Comparison of ENCODE assay signal across 8 mouse cellular contexts in the genomic region with DNA sequence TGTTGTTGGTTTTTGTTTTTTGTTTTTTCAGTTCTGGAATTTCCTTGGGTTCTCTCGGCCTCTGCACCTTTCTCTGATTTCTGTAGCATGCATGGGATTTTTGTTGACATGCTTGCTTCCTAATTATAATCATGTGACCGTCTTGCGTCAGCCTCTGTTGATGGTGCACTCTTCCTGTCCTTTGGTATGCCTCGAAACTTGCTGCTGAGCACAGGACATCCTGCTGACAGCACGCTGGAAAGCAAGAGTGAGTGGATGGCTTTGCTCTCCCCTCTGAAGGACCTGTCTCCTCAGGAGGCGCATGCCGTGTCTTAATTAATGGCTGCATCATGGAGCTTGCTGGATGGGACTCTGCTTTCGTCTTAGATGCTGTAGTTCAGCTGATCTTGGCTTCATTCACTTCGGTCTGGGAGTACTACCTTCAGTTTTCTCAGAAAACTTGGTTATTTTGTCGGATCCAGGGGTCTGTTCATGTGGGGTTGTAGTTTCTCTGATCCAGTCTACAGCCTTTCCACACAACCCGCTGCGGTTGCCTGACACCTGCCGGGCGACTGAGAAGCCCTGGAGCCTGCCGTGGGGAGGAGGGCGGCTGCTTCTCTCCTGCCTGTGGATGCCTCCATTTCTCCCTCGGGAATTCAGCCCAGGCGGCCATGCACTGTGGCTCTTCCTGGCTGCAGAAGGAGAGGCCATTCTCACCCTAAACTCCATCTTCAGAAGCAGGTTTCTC. TPM values are rescaled to one million over a fixed set of nuclear protein-coding genes. Genes with fewer than 3 reads are reported as not detected.
DNase-seq lines count a peak whose midpoint lies in the region; ATAC-seq and TF ChIP-seq lines count a peak whose summit lies in the region.

No protein-coding gene starts in this region.

- peak; percentile 64 for ATAC-seq in cerebellum, adult (ENCODE audit: insufficient number of reproducible peaks, low FRiP score, low TSS enrichment)
- no peak for ATAC-seq in heart, embryonic 16.5 days (replicated peaks; ENCODE audit: extremely low read depth, insufficient read depth, low FRiP score)
- 0 out of 2 replicates have a peak, but pooled peaks have one; percentile 39 for ATAC-seq in neutrophil, adult 5-6 weeks (ENCODE audit: extremely low read depth, insufficient number of reproducible peaks, low FRiP score, poor library complexity, severe bottlenecking)

- WGBS in heart, embryonic 16.5 days: 20% methylated on average over 18 of the region's 18 CpGs

- no peak for TF ChIP-seq CTCF in brain, embryonic 14.5 days (IDR thresholded peaks at IDR 0.05; ENCODE audit: borderline replicate concordance, extremely low read depth, insufficient read depth, insufficient read length)

- H3K4me1 ChIP-seq in heart, embryonic 16.5 days (ENCODE audit: control insufficient read depth, insufficient read depth, low read length): peaks cover 14% of the 10 kb centered on the region

- H3K9ac ChIP-seq in heart, embryonic 16.5 days (ENCODE audit: low read length): peak overlapping the region; percentile 3; the same call in 1 of the 2 replicates

- DNase-seq in cerebellum, adult 11 months: no peak
- peak; percentile 30 for DNase-seq in brain, embryonic 14.5 days (ENCODE audit: low read depth)
- DNase-seq in lung, adult 18-20 months: peak; percentile 52 to 64
- no peak for DNase-seq in right cerebral cortex, postnatal 4 days
- DNase-seq in thymus, postnatal 36 days: no peak

- no peaks in the 10 kb centered on the region for H3K9me3 ChIP-seq in heart, embryonic 16.5 days (replicated peaks; ENCODE audit: control insufficient read depth, low read length)

- H3K4me3 ChIP-seq in heart, embryonic 16.5 days (ENCODE audit: low read length): peak overlapping the region; percentile 13

- TF ChIP-seq POLR2A in brain, embryonic 14.5 days (IDR thresholded peaks at IDR 0.05; ENCODE audit: borderline replicate concordance, extremely low read depth, insufficient read depth, insufficient read length, poor library complexity, severe bottlenecking): no peak

- H3K27me3 ChIP-seq in heart, embryonic 16.5 days (ENCODE audit: control insufficient read depth, insufficient read depth, low read length): no peaks in the 10 kb centered on the region

- no peaks in the 10 kb centered on the region for H3K36me3 ChIP-seq in heart, embryonic 16.5 days (ENCODE audit: control insufficient read depth, insufficient read depth)

- no peak overlapping the region for H3K27ac ChIP-seq in heart, embryonic 16.5 days (ENCODE audit: low read length)

- H3K4me2 ChIP-seq in heart, embryonic 16.5 days (ENCODE audit: low read depth, low read length): peak overlapping the region; percentile 55

RNA-seq across cellular contexts. Expression of a gene that starts 14.4 kb away (rescaled TPM):
- 15.6 and 20.5 TPM in 2 replicates for polyA plus RNA-seq in brain, embryonic 14.5 days (2012; rRNA removed)
- 7.1 and 7.6 TPM in 2 replicates for polyA plus RNA-seq in heart, embryonic 16.5 days (2015; fragmentation: Nextera tagmentation; extraction: Ambion mirVana)
- total RNA-seq in neutrophil, adult 5-6 weeks (2017): 39.9 and 41.0 TPM in 2 replicates

RNA-seq across cellular contexts. Expression of a gene that starts 17.2 kb away (rescaled TPM):
- 98.2 and 110 TPM in 2 replicates for polyA plus RNA-seq in brain, embryonic 14.5 days (2012; rRNA removed)
- polyA plus RNA-seq in heart, embryonic 16.5 days (2015; fragmentation: Nextera tagmentation; extraction: Ambion mirVana): 219 and 223 TPM in 2 replicates
- total RNA-seq in neutrophil, adult 5-6 weeks (2017): 3.3 and 4.7 TPM in 2 replicates

Comparison
In these comparisons a context has a peak if more than half of its experiments do, and no peak if none do; other contexts are left out.
1. DNase-seq: peak in brain, embryonic 14.5 days (single experiment) and lung, adult 18-20 months (2 of 2); none in cerebellum, adult 11 months (single experiment), right cerebral cortex, postnatal 4 days (single experiment) and thymus, postnatal 36 days (0 of 2).